Mouse (Mus musculus) liver, postnatal 0 days (tissue): Measurements from ENCODE around the gene Gad1.

Experiments
- CTCF ChIP-seq: sonication (generic); IDR thresholded peaks from 2 replicates; pipeline ENCODE4 v1.5.1; 2016; ENCODE audit warnings: antibody characterized with exemption, low read depth
- EP300 ChIP-seq: IDR thresholded peaks from 2 replicates; pipeline ENCODE4 v1.6.1; 2016; ENCODE audit warnings: antibody characterized with exemption, low read depth, mild to moderate bottlenecking

DNA sequence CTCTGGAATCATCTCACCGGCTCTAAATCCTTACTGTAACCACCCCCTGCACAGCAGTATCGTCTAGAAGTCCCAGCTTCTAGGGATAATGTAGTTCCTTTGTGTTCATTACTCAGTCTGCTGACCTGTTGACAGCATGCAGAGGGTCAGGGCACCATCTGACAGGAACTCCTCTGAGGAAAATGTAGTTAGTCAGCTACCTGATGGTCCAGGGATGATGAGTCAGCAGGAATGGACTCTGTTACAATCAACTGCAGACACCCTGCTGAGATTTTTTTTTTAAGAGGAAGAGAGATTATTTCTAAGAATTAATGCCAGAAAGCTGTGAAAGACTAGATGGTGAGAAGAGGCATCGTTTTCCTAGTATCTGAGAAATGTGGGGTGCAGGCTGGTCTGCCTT, 63.7 kb downstream of the Gad1 start:
- TF ChIP-seq CTCF (no peak), EP300 (no peak)
